Mouse (Mus musculus) CH12.LX (cell line): ENCODE measurements around the gene Mdk. TPM values are rescaled to one million over a fixed set of nuclear protein-coding genes. Genes with fewer than 3 reads are reported as not detected.

Experiments
- DNase-seq: peaks from one replicate; pipeline ENCODE4 v3.0.0-alpha.2; 2013; ENCODE audit errors: extremely low read depth
- H3K27ac ChIP-seq: 2 replicates; pipeline ENCODE4 v1.5.1; 2012; ENCODE audit warnings: low read depth, mild to moderate bottlenecking, control low read depth, moderate library complexity; ENCODE audit not compliant: insufficient read depth
- H3K27me3 ChIP-seq: replicated peaks from 2 replicates; pipeline ENCODE3; 2012; ENCODE audit warnings: inconsistent platforms
- H3K36me3 ChIP-seq, 2 experiments: replicated peaks in 1 of 2; 2 replicates each; pipeline versions ENCODE3 to v1.6.1; 2012; ENCODE audit warnings: inconsistent platforms in 1 of 2, low read length in 1 of 2, mild to moderate bottlenecking in 1 of 2, mixed read lengths in 1 of 2, moderate library complexity in 1 of 2; ENCODE audit not compliant: control insufficient read depth in 1 of 2, insufficient read depth in 1 of 2
- H3K4me1 ChIP-seq, 2 experiments: 2 replicates each; pipeline ENCODE4 v1.6.1; 2012; ENCODE audit warnings: inconsistent platforms in 1 of 2, moderate library complexity in 1 of 2; ENCODE audit not compliant: insufficient read depth in 2 of 2, control insufficient read depth in 1 of 2
- H3K4me2 ChIP-seq: 2 replicates; pipeline ENCODE4 v1.6.1; 2012; ENCODE audit warnings: low read depth, mild to moderate bottlenecking, control low read depth; ENCODE audit not compliant: poor library complexity, insufficient read depth, severe bottlenecking
- H3K4me3 ChIP-seq, 3 experiments: fragments of 150-350 bp in 1 of 3; sonication (generic) in 1 of 3; replicated peaks in 1 of 3; 2 replicates each; pipeline versions ENCODE3 to v1.5.1; 2011 to 2012; ENCODE audit warnings: low read depth in 2 of 3, low read length in 2 of 3, mild to moderate bottlenecking in 2 of 3, moderate library complexity in 2 of 3, control low read depth in 1 of 3, improper control_type of control experiment in 1 of 3, inconsistent platforms in 1 of 3, mixed read lengths in 1 of 3; ENCODE audit not compliant: poor library complexity in 1 of 3
- H3K79me2 ChIP-seq: replicated peaks from 2 replicates; pipeline ENCODE4 v1.6.1; 2012; ENCODE audit warnings: mild to moderate bottlenecking, moderate library complexity; ENCODE audit not compliant: control insufficient read depth, poor library complexity, insufficient read depth, severe bottlenecking; ENCODE audit errors: extremely low read depth
- H3K9ac ChIP-seq: 2 replicates; pipeline ENCODE4 v1.6.1; 2012; ENCODE audit warnings: low read depth, mild to moderate bottlenecking, control low read depth, moderate library complexity; ENCODE audit not compliant: insufficient read depth
- H3K9me3 ChIP-seq: replicated peaks from 2 replicates; pipeline ENCODE3; 2012; ENCODE audit warnings: low read length, inconsistent platforms, mixed read lengths
- BHLHE40 ChIP-seq: IDR thresholded peaks from 2 replicates; pipeline ENCODE4 v1.6.1; 2011; ENCODE audit warnings: mild to moderate bottlenecking, low read depth, low read length, improper control_type of control experiment
- ELF1 ChIP-seq: IDR thresholded peaks from 2 replicates; pipeline ENCODE4 v1.6.1; 2014; ENCODE audit warnings: low read depth, mild to moderate bottlenecking, inconsistent platforms, low read length, improper control_type of control experiment
- EP300 ChIP-seq: IDR thresholded peaks from 2 replicates; pipeline ENCODE4 v1.6.1; 2011; ENCODE audit warnings: low read length, improper control_type of control experiment
- ETS1 ChIP-seq: conservative IDR thresholded peaks from 2 replicates; pipeline ENCODE4 v1.6.1; 2012; ENCODE audit warnings: low read depth, mild to moderate bottlenecking, inconsistent platforms, low read length, improper control_type of control experiment, moderate library complexity
- HCFC1 ChIP-seq: IDR thresholded peaks from 2 replicates; pipeline ENCODE4 v1.6.1; 2012; ENCODE audit warnings: low read depth, mild to moderate bottlenecking, inconsistent platforms, low read length, improper control_type of control experiment
- IRF4 ChIP-seq: IDR thresholded peaks from 2 replicates; pipeline ENCODE4 v1.6.1; 2014; ENCODE audit warnings: low read depth, mild to moderate bottlenecking, inconsistent platforms, low read length, improper control_type of control experiment
- JUN ChIP-seq: IDR thresholded peaks from 2 replicates; pipeline ENCODE4 v1.6.1; 2011; ENCODE audit warnings: low read depth, mild to moderate bottlenecking, low read length, improper control_type of control experiment, moderate library complexity; ENCODE audit not compliant: insufficient read depth
- JUND ChIP-seq: conservative IDR thresholded peaks from 2 replicates; pipeline ENCODE4 v1.6.1; 2011; ENCODE audit warnings: low read depth, low read length, improper control_type of control experiment
- KAT2A ChIP-seq: IDR thresholded peaks from 2 replicates; pipeline ENCODE4 v1.6.1; 2012; ENCODE audit warnings: low read length, improper control_type of control experiment, inconsistent platforms; ENCODE audit not compliant: insufficient replicate concordance
- MAFK ChIP-seq: IDR thresholded peaks from 2 replicates; pipeline ENCODE4 v1.6.1; 2011; ENCODE audit warnings: low read length, improper control_type of control experiment; ENCODE audit not compliant: insufficient replicate concordance
- MAX ChIP-seq: IDR thresholded peaks from 2 replicates; pipeline ENCODE4 v1.6.1; 2011; ENCODE audit warnings: low read length, improper control_type of control experiment
- MEF2A ChIP-seq: IDR thresholded peaks from 2 replicates; pipeline ENCODE4 v1.6.1; 2014; ENCODE audit warnings: low read depth, mild to moderate bottlenecking, inconsistent platforms, low read length, improper control_type of control experiment, borderline replicate concordance
- MYC ChIP-seq: IDR thresholded peaks from 2 replicates; pipeline ENCODE4 v1.6.1; 2011; ENCODE audit warnings: low read depth, mild to moderate bottlenecking, improper control_type of control experiment, low read length
- NELFE ChIP-seq: IDR thresholded peaks from 2 replicates; pipeline ENCODE4 v1.6.1; 2011; ENCODE audit warnings: low read depth, low read length, improper control_type of control experiment
- PAX5 ChIP-seq: IDR thresholded peaks from 2 replicates; pipeline ENCODE4 v1.6.1; 2012; ENCODE audit warnings: low read length, inconsistent platforms, mixed read lengths
- POLR2A ChIP-seq: IDR thresholded peaks from 2 replicates; pipeline ENCODE4 v1.6.1; 2011; ENCODE audit warnings: low read depth, mild to moderate bottlenecking, improper control_type of control experiment, low read length
- RAD21 ChIP-seq: IDR thresholded peaks from 2 replicates; pipeline ENCODE4 v1.6.1; 2011; ENCODE audit warnings: low read depth, mild to moderate bottlenecking, low read length, improper control_type of control experiment, moderate library complexity
- RCOR1 ChIP-seq: conservative IDR thresholded peaks from 2 replicates; pipeline ENCODE4 v1.6.1; 2012; ENCODE audit warnings: low read depth, mild to moderate bottlenecking, inconsistent platforms, low read length, improper control_type of control experiment
- SIN3A ChIP-seq: IDR thresholded peaks from 2 replicates; pipeline ENCODE4 v1.6.1; 2012; ENCODE audit warnings: low read length, improper control_type of control experiment, inconsistent platforms
- SMC3 ChIP-seq: IDR thresholded peaks from 2 replicates; pipeline ENCODE4 v1.6.1; 2011; ENCODE audit warnings: low read depth, low read length, improper control_type of control experiment
- TBP ChIP-seq: conservative IDR thresholded peaks from 2 replicates; pipeline ENCODE4 v1.6.1; 2011; ENCODE audit warnings: low read depth, low read length, improper control_type of control experiment
- TCF12 ChIP-seq: IDR thresholded peaks from 2 replicates; pipeline ENCODE4 v1.6.1; 2014; ENCODE audit warnings: low read depth, mild to moderate bottlenecking, inconsistent platforms, low read length, improper control_type of control experiment
- UBTF ChIP-seq: IDR thresholded peaks from 2 replicates; pipeline ENCODE4 v1.6.1; 2012; ENCODE audit warnings: low read depth, mild to moderate bottlenecking, inconsistent platforms, low read length, improper control_type of control experiment, moderate library complexity
- USF1 ChIP-seq: IDR thresholded peaks from 2 replicates; pipeline ENCODE4 v1.6.1; 2014; ENCODE audit warnings: low read depth, mild to moderate bottlenecking, inconsistent platforms, low read length, improper control_type of control experiment
- ZMIZ1 ChIP-seq: IDR thresholded peaks from 2 replicates; pipeline ENCODE4 v1.6.1; 2012; ENCODE audit warnings: low read depth, mild to moderate bottlenecking, inconsistent platforms, low read length, improper control_type of control experiment
- ZNF384 ChIP-seq: IDR thresholded peaks from 2 replicates; pipeline ENCODE4 v1.6.1; 2012; ENCODE audit warnings: low read depth, low read length, improper control_type of control experiment, inconsistent platforms
- dilution Hi-C: fragments of 300-500 bp; cut with MboI; formaldehyde crosslinking; loops from 2 replicates; pipeline ENCODE4 v1.14.3; 2020; ENCODE audit warnings: low sequenced_read_pairs; ENCODE audit not compliant: extremely low pct_unique_long_range_greater_than_20kb, extremely low pct_ligation_motif_present
- in situ Hi-C: fragments of 300-500 bp; cut with MboI; formaldehyde crosslinking; loops from 3 replicates; pipeline ENCODE4 v1.14.3; 2019; ENCODE audit warnings: low sequenced_read_pairs, low pct_ligation_motif_present, low pct_unique_long_range_greater_than_20kb, mixed read lengths
- polyA plus RNA-seq: library from polyadenylated mRNA; unstranded; fragments of >175 nt; gene quantifications from 2 replicates; pipeline ENCODE4 v1.2.1, GENCODE M21; 2012; ENCODE audit warnings: low read depth; ENCODE audit not compliant: insufficient read length
- total RNA-seq, 2 experiments: library from RNA; depleted of rRNA; stranded (reverse); fragments of 300-350 nt in 1 of 2; fragments of >200 nt in 1 of 2; gene quantifications; 2 replicates each; pipeline ENCODE4 v1.2.3; 2012 to 2014

Mdk gene
- total RNA-seq (2012; rRNA removed) (0.25 and 0.38 TPM in 2 replicates), total RNA-seq (2014; rRNA removed) (0.34 TPM in 1 of 2 replicates, not detected in the other), polyA plus RNA-seq (2.4 and 3.1 TPM in 2 replicates)

DNA sequence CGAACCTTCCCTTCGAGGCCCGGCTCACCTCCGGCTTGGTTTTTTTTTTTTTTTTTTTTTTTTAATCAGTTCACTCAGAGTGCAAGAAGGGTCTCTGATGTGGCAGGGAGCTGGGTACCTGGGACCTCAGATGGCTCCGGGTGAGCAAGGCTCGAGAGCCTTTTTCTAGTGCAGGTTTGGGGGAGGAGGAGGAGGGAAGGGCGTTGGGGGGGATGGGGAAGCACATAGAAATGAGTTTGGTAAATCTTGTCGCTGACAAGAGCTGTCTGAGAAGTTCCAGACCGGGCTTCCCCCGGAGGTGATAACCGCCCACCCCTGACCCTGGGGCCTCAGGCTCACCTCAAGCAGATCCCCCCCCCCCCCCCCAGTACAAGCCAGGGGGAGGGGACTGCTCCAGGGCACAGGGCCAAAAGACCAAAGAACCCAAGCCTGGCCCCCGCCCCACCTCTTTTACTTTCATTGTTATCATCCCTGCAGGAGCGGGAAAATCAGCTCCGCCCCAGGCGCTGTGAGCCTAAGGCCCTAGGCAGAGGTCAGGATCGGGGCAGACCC is at the start of gene Mdk:
TSS of gene Mdk (minus strand) at position 138 of the 552 bp plus-strand sequence.
- no peaks in the 10 kb centered on the region for H3K27me3 ChIP-seq
- H3K4me3 ChIP-seq: no peak within 1 kb of the TSS
- peaks cover 64 to 94% of the 10 kb centered on the region in 2 experiments for H3K36me3 ChIP-seq
- in situ Hi-C loops (no loop called here), dilution Hi-C loops (no loop called here)
- TF ChIP-seq ZNF384: no peak
- no peak for TF ChIP-seq MEF2A
- no peak for TF ChIP-seq RAD21
- no peak for TF ChIP-seq ZMIZ1
- no peak for TF ChIP-seq RCOR1
- no peak for TF ChIP-seq TCF12
- no peak for TF ChIP-seq NELFE
- TF ChIP-seq MAFK: no peak
- TF ChIP-seq EP300: no peak
- no peak for TF ChIP-seq IRF4
- no peak for TF ChIP-seq UBTF
- TF ChIP-seq HCFC1: no peak
- TF ChIP-seq TBP: no peak
- TF ChIP-seq KAT2A: no peak
- no peak for TF ChIP-seq MYC
- TF ChIP-seq SIN3A: no peak
- no peak for TF ChIP-seq ETS1
- DNase-seq: no peak
- no peak within 1 kb of the TSS for H3K4me2 ChIP-seq
- H3K27ac ChIP-seq: no peak within 1 kb of the TSS
- H3K79me2 ChIP-seq: no peaks in the 10 kb centered on the region
- H3K9me3 ChIP-seq: no peaks in the 10 kb centered on the region
- no peak within 1 kb of the TSS for H3K9ac ChIP-seq
- H3K4me1 ChIP-seq: peaks cover 0 to 26% of the 10 kb centered on the region in 2 experiments; a peak in 2 of 4 replicates

- dilution Hi-C loops: no loop called here
- no peak for TF ChIP-seq BHLHE40
- TF ChIP-seq JUND: no peak
- TF ChIP-seq ETS1: no peak
- TF ChIP-seq ELF1: no peak
- TF ChIP-seq POLR2A: no peak
- TF ChIP-seq ZNF384: no peak
- no peak for TF ChIP-seq UBTF
- TF ChIP-seq SMC3: no peak
- no peak for TF ChIP-seq JUN
- TF ChIP-seq MAFK: no peak
- no peak for TF ChIP-seq PAX5
- no peak for TF ChIP-seq ZMIZ1
- no peak for TF ChIP-seq MYC
- no peak for TF ChIP-seq MAX
- no peak for TF ChIP-seq TCF12
- TF ChIP-seq KAT2A: no peak
- TF ChIP-seq USF1: no peak
- no peaks in the 10 kb centered on the region for H3K9me3 ChIP-seq
- H3K36me3 ChIP-seq: peaks cover 0 to 7% of the 10 kb centered on the region in 2 experiments
- H3K4me3 ChIP-seq: no peak overlapping the region
- H3K27me3 ChIP-seq: peaks cover 11% of the 10 kb centered on the region
- H3K79me2 ChIP-seq: no peaks in the 10 kb centered on the region
- no peak overlapping the region for H3K9ac ChIP-seq
- in situ Hi-C loops: no loop called here
- no peak overlapping the region for H3K27ac ChIP-seq
- no peak for DNase-seq
- no peak overlapping the region for H3K4me2 ChIP-seq
- peaks cover 7 to 20% of the 10 kb centered on the region in 2 experiments for H3K4me1 ChIP-seq
These were observed 48.7 kb upstream of the Mdk start for GRCm38 (mm10) chr2:91980830-91981229.
